Mouse (Mus musculus) liver, adult 2 months (tissue): ENCODE results near the gene Csmd2.

Source experiments
- CTCF ChIP-seq: fragments of 200-500 bp; IDR thresholded peaks from 2 replicates; pipeline ENCODE4 v1.5.1; 2011; ENCODE audit warnings: low read depth, low read length, control low read depth
- POLR2A ChIP-seq: fragments of 200-500 bp; IDR thresholded peaks from 2 replicates; pipeline ENCODE4 v1.6.1; 2011; ENCODE audit warnings: low read length, control low read depth; ENCODE audit not compliant: insufficient read depth; ENCODE audit errors: extremely low read depth

GRCm38 (mm10) chr4:128396616-128397015 is 409.0 kb downstream of the Csmd2 start:
- TF ChIP-seq CTCF (no peak), POLR2A (no peak)
